Mouse (Mus musculus) ES-E14 (cell line): ENCODE measurements around the gene Tnfrsf13b. TPM values are rescaled to one million over a fixed set of nuclear protein-coding genes. Genes with fewer than 3 reads are reported as not detected.

Experiments used
- DNase-seq: peaks from one replicate; pipeline ENCODE4 v3.0.0-alpha.2; 2013; ENCODE audit warnings: low read depth, low spot score
- H3K27ac ChIP-seq: 2 replicates; pipeline ENCODE4 v1.5.1; 2012; ENCODE audit warnings: low read depth, mild to moderate bottlenecking, low read length, moderate library complexity, mixed read lengths; ENCODE audit not compliant: poor library complexity, insufficient read depth, severe bottlenecking
- H3K36me3 ChIP-seq: 2 replicates; pipeline ENCODE4 v1.6.1; 2012; ENCODE audit warnings: mild to moderate bottlenecking, low read length, moderate library complexity, mixed read lengths; ENCODE audit not compliant: control insufficient read depth, poor library complexity, insufficient read depth, severe bottlenecking
- H3K4me1 ChIP-seq, 2 experiments: fragments of 150-350 bp in 1 of 2; sonication (generic) in 1 of 2; 2 replicates each; pipeline ENCODE4 v1.6.1; 2012; ENCODE audit warnings: low read length in 2 of 2, mild to moderate bottlenecking in 1 of 2, mixed read lengths in 1 of 2; ENCODE audit not compliant: control insufficient read depth in 2 of 2, insufficient read depth in 2 of 2, poor library complexity in 1 of 2
- H3K4me3 ChIP-seq, 2 experiments: fragments of 150-350 bp in 1 of 2; sonication (generic) in 1 of 2; 2 replicates each; pipeline ENCODE4 v1.5.1; 2012; ENCODE audit warnings: low read length in 2 of 2, low read depth in 1 of 2, mild to moderate bottlenecking in 1 of 2, mixed read lengths in 1 of 2; ENCODE audit not compliant: insufficient read depth in 1 of 2, poor library complexity in 1 of 2, severe bottlenecking in 1 of 2
- H3K9ac ChIP-seq: 2 replicates; pipeline ENCODE4 v1.6.1; 2012; ENCODE audit warnings: low read depth, mild to moderate bottlenecking, low read length, mixed read lengths; ENCODE audit not compliant: poor library complexity, insufficient read depth, severe bottlenecking
- H3K9me3 ChIP-seq: fragments of 150-350 bp; sonication (generic); 2 replicates; pipeline ENCODE4 v1.6.1; 2012; ENCODE audit warnings: low read depth, mild to moderate bottlenecking, low read length; ENCODE audit not compliant: control insufficient read depth, insufficient read depth
- CHD2 ChIP-seq: IDR thresholded peaks from 2 replicates; pipeline ENCODE4 v1.6.1; 2014; ENCODE audit warnings: mild to moderate bottlenecking, low read depth, low read length, inconsistent platforms
- HCFC1 ChIP-seq: IDR thresholded peaks from 2 replicates; pipeline ENCODE4 v1.6.1; 2012; ENCODE audit warnings: low read length, inconsistent platforms, borderline replicate concordance; ENCODE audit not compliant: insufficient read depth
- MAFK ChIP-seq: IDR thresholded peaks from 2 replicates; pipeline ENCODE4 v1.6.1; 2014; ENCODE audit warnings: mild to moderate bottlenecking, low read depth, low read length, inconsistent platforms; ENCODE audit not compliant: insufficient read depth
- ZC3H11A ChIP-seq: IDR thresholded peaks from 2 replicates; pipeline ENCODE4 v1.6.1; 2012; ENCODE audit warnings: low read depth, mild to moderate bottlenecking, inconsistent platforms, low read length, borderline replicate concordance
- ZNF384 ChIP-seq: IDR thresholded peaks from 2 replicates; pipeline ENCODE4 v1.6.1; 2012; ENCODE audit warnings: low read depth, low read length, inconsistent platforms
- in situ Hi-C, 2 experiments: fragments of 600-800 bp; cut with MboI; formaldehyde crosslinking; loops; one replicate each; pipeline ENCODE4 v1.15.1; 2025; ENCODE audit warnings: low sequenced_read_pairs in 2 of 2, inconsistent platforms in 1 of 2; ENCODE audit not compliant: unreplicated experiment in 2 of 2
- total RNA-seq: library from RNA; depleted of rRNA; stranded (reverse); fragments of 300-350 nt; gene quantifications from 2 replicates; pipeline ENCODE4 v1.2.3, GENCODE M21; 2012

Tnfrsf13b gene
- total RNA-seq, 1 experiment: 2.3 TPM

DNA sequence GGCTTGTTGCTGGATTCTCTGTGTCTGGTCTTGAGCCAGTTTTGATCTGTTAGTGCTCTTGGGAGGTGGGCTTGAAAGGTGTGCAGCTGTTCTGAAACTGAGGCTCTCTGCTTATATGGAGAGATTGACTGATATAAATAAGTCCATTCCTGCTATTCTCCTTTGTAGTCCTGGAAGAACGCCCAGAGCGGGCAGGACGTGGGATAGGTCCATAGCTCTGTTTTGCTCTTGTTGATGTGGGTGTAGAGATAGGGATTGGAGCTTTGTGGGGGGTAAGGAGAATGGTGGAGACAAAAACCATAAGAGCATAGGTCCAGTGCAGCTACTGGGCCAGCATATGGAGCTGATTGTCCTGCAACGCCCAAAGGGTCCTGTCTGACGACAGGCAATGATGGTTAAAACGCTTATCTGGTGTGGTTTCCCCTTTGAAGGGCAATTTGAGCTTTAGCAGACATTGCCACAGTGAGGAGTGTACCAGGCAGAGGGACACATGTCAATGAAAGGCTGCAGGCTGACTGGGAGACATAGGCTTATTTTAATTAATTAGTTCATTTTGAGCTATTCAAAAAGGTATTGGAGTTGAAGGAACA lies 16.5 kb downstream of the Tnfrsf13b start:
- H3K9ac ChIP-seq: no peak overlapping the region
- H3K9me3 ChIP-seq: no peaks in the 10 kb centered on the region
- TF ChIP-seq ZC3H11A: no peak
- no peak for TF ChIP-seq CHD2
- no peak for TF ChIP-seq ZNF384
- TF ChIP-seq HCFC1: no peak
- TF ChIP-seq MAFK: no peak
- H3K27ac ChIP-seq: no peak overlapping the region
- in situ Hi-C loops: no loop called here
- H3K4me1 ChIP-seq: peaks cover 0 to 2% of the 10 kb centered on the region in 2 experiments; a peak in 3 of 4 replicates
- no peak overlapping the region for H3K4me3 ChIP-seq
- no peak for DNase-seq
- H3K36me3 ChIP-seq: no peaks in the 10 kb centered on the region

DNA sequence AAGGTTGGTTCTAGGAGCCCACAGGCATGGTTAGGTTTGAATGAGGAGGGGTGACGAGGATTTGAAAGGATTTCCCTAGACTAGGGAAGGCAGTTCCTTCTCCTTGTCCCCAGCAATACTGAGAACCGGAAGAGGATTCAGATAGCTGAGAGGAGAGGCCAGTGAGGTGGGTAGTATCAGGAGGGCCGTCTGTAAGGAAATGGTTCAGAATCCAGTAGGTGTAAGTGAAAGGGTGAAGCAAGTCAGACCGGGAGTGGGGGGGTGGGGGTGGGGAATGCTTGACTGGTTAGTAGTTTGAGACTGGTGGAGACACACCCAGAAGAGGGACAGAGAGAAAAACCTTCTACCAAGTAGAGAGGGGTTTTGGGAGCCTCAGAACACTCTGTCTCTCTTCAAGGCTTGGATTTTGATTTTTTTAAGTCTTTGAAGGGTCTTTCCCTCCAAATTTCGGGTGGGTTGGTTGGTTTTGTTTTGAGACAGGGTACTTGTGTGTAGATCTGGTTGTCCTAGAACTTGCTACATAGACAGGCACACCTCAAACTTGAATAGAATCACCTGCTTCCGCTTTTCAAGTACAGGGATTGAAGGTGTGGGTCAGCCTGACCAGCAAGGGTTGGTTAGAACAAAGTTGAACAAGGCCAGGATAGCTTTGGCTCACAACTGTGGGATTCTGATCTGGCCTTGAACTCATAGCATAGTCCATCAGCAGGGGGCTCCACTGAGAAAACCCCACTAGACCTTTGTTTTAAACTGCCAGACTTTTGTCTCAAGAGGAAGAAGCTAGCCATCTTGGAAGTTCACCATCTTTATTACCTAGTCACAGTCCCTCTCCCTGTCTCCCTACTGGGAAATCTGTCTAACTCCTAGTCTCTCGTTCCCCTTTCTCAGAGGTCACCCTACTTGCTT lies 17.3 kb downstream of the Tnfrsf13b start:
- no peaks in the 10 kb centered on the region for H3K9me3 ChIP-seq
- no peaks in the 10 kb centered on the region for H3K36me3 ChIP-seq
- H3K4me1 ChIP-seq: peaks cover 0 to 2% of the 10 kb centered on the region in 2 experiments; a peak in 3 of 4 replicates
- DNase-seq: no peak
- in situ Hi-C loops: no loop called here
- H3K4me3 ChIP-seq: no peak overlapping the region
- no peak overlapping the region for H3K27ac ChIP-seq
- TF ChIP-seq MAFK: no peak
- TF ChIP-seq ZNF384: no peak
- TF ChIP-seq CHD2: no peak
- TF ChIP-seq ZC3H11A: no peak
- TF ChIP-seq HCFC1: no peak
- H3K9ac ChIP-seq: no peak overlapping the region

DNA sequence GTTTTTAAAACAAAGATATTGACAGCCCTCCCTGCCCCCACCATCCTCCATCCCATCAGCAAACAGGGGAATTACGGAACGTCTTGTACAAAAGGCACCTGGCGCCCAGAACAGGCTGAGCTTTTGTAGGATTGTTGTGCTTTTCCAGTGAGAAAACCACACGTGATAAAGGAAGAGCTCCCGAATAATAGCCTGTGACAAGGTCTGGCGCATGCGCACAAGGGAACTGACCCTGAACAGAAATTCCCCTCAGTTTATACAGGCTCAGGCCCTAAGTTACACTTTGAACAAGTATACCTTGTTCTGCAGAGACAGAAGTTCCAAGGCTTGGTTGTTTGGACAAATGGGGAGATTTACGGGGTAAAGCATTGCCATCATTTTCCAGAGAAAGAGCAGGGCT lies 19.0 kb downstream of the Tnfrsf13b start:
- H3K36me3 ChIP-seq: no peaks in the 10 kb centered on the region
- peaks cover 0 to 2% of the 10 kb centered on the region in 2 experiments; a peak in 3 of 4 replicates for H3K4me1 ChIP-seq
- TF ChIP-seq ZNF384: no peak
- no peak for TF ChIP-seq HCFC1
- TF ChIP-seq MAFK: no peak
- no peak for TF ChIP-seq CHD2
- no peak for TF ChIP-seq ZC3H11A
- no peak for DNase-seq
- no peaks in the 10 kb centered on the region for H3K9me3 ChIP-seq
- H3K4me3 ChIP-seq: no peak overlapping the region
- no peak overlapping the region for H3K9ac ChIP-seq
- no peak overlapping the region for H3K27ac ChIP-seq
- in situ Hi-C loops: no loop called here

DNA sequence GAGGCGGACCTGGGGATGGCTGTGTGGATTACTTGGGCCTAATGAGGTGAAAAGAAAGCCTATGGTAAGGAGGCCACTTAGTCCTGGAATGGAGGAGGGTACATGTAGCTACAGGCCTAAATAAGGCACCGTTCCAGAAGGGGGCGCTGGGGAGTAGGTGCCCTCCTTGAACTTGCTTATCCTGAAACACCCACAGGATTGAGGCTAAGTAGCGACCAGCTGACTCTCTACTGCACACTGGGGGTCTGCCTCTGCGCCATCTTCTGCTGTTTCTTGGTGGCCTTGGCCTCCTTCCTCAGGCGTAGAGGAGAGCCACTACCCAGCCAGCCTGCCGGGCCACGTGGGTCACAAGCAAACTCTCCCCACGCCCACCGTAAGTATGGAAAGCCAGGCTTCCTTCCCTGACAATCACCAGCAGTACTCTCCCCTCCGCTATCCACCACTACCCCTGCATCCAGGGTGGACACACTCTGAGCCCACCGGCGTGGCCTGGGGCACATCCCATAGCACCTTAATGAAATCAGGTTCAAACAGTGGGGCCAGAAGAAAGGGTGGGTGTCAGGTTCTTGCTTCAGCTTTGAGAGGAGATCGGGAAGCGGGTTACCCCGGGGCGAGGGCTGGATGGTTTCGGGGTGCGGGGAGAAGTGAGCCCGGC lies 20.2 kb downstream of the Tnfrsf13b start:
- peak; percentile 90 for DNase-seq
- TF ChIP-seq CHD2: no peak
- no peak for TF ChIP-seq ZNF384
- H3K9ac ChIP-seq: peak overlapping the region; percentile 8

More for the DNA sequence above, 20.2 kb downstream of the Tnfrsf13b start:
- H3K4me1 ChIP-seq: peaks cover 0 to 3% of the 10 kb centered on the region in 2 experiments; a peak in 3 of 4 replicates
- H3K27ac ChIP-seq: no peak overlapping the region
- no peaks in the 10 kb centered on the region for H3K9me3 ChIP-seq
- peak overlapping the region; percentile 50 to 61 for H3K4me3 ChIP-seq
- in situ Hi-C loops: no loop called here
- no peaks in the 10 kb centered on the region; the same call in 1 of the 2 replicates for H3K36me3 ChIP-seq
